Mouse (Mus musculus) layer of hippocampus, postnatal 14 days (tissue): Measurements from ENCODE around the gene Efcab9. TPM values are rescaled to one million over a fixed set of nuclear protein-coding genes. Genes with fewer than 3 reads are reported as not detected.
A peak's percentile ranks its signal among the peaks of the same experiment; 100 is the strongest.
"Not testable (repeated sequence)": the region's sequence is repeated elsewhere in the genome, so short reads cannot be mapped to it uniquely, and the experiment has no call there.

Experiments
- DNase-seq, 2 experiments: peaks; one replicate each; pipeline ENCODE4 v3.0.0; 2021 to 2022; ENCODE audit warnings: low spot score in 2 of 2, mixed read lengths in 1 of 2
- total RNA-seq, 2 experiments: library from RNA; stranded (reverse); gene quantifications; 2 replicates each; pipeline ENCODE4 v1.2.3; 2021

The Efcab9 gene
- total RNA-seq, 2 experiments from 2014 or later, result 1.5 to 2.3 TPM

DNA sequence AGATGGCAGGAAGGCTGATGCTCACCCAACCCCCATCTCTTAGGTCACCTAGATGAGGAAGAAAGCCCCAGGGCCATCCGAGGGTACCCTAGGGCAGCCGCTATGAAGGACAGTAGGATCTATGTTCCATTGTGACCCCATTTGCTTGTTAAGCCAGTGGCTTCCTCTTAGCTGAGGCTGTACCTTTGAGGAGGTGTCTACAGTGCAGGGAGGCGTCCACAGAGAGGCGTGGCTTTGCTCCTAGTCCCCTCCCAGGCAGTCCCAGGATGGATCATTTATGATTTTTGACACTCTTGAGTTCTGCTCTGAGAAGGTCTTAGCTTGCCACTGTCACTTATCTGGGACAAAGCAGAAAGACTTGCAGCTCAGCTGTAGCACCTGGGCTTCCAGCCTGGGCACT is 7.0 kb upstream of the Efcab9 start:
- no peak for DNase-seq

DNA sequence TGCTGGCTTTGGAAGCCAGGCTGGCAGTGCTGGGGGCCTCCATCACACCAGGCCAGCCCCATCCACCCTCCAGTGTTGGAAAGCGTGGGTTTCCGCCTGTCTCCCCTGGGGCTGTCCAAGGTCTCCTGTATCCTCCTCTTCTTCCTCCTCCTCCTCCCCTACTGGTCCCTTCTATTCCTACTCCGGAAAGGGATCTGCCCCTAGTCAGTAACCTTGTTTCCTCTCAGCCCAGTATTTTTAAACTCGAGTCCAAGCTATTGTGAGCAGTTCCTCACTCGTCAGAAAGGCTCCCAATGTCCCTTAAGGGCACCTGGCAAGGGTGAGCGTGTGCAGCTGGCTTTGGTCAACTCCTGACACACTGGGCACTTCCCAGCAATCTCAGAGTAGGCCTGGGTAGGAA is 6.6 kb upstream of the Efcab9 start:
- DNase-seq, result no peak

DNA sequence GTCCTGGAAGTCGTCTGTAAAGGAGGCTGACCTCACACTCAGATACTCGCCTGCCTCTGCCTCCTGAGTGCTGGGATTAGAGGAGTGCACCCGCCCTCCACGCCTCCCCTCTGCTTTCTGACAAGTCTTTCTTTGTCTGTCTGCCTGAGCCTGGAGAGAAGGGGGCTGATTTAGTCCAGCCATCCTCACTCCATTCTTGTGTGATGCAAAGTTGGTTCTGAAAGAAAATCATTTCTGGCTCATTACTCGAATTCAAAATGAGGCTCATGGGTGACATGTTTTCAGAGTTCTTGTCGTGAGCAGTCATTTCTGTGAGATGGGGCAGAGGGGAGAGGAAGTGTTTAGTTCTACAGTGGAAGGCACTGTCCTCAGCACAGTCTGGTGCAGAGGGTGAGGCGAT is 5.1 kb upstream of the Efcab9 start:
- DNase-seq, result no peak

DNA sequence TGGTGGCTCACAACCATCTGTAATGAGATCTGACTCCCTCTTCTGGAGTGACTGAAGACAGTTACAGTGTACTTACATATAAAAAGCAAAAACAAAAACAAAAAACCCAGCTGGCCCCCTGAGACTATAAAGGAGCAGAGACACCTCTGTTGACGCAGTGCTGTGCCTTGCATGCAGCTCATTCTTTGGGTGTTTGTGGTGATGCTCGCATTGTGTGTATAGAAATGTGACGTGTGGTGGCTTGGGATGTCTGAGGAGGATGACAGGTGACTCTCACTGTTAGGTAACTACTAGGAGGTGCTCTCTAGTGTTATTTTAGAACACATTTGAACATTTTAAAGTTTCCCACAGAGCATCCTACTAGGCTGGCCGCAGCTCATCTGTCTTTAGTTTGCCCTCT is 3.8 kb upstream of the Efcab9 start:
- no peak for DNase-seq

DNA sequence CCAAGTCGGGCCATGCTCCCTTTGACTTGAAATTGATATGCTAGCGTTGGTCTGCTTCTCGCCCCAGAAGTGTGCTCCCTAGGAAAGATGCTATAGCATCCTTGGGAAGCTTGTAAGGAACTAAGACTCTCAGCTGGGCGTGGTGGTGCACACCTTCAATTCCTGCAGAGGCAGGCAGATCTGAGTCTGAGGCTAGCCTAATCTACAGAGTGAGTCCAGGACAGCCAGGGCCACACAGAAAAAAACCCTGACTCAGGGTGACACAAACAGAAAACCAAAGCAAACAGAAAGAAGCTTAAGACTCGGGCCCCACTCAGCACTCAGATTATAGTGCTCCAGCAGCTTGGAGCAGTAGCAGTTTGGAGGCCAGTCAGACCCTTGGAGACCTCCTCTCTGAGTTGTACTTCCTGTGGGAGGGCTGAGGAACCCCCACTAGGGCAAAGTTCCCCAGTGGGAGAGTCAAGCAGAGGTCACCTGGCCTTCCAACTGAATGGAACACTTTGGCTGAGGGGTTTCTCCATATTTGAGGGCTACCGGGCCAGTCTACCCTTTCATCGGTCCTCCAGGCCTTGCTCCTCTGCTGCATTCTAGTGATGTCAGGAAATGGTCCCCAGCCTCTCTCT is 2.7 kb upstream of the Efcab9 start:
- no peak for DNase-seq

DNA sequence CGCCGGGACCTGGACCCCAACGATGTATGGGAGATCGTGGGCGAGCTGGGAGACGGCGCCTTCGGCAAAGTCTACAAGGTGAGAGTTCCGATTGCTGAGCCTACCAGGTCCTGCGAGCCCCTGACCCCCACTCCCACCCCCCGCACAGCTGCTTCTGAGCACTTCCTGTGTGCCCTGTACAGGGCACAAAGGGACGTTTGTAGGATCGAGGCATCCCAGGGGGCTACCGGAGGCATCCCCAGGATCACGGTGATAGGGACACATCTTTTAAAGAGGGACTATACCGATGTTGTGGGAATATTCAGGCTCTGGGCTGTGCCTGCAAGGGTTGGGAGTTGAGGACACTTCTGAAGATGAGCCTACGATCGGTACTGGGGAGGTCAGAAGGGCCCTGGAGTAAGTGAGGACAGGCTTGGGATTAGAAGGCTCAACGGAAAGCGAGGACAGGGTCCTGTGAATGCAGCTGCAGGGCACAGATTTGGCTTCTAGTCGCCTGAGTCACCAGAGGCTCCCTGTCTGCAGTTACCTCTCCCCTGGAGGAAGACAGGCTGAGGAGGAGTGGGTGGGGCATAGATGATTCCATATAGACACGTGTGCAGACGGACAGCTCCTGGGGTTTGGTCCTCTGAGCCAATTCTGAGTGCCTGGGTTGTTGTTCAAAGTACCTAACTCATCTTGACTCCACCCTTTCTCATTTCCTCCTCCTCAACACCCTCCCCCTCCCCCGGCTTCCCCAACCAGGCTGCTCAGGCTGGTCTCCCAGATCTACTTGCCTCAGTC is 1.8 kb upstream of the Efcab9 start:
- no peak for DNase-seq

DNA sequence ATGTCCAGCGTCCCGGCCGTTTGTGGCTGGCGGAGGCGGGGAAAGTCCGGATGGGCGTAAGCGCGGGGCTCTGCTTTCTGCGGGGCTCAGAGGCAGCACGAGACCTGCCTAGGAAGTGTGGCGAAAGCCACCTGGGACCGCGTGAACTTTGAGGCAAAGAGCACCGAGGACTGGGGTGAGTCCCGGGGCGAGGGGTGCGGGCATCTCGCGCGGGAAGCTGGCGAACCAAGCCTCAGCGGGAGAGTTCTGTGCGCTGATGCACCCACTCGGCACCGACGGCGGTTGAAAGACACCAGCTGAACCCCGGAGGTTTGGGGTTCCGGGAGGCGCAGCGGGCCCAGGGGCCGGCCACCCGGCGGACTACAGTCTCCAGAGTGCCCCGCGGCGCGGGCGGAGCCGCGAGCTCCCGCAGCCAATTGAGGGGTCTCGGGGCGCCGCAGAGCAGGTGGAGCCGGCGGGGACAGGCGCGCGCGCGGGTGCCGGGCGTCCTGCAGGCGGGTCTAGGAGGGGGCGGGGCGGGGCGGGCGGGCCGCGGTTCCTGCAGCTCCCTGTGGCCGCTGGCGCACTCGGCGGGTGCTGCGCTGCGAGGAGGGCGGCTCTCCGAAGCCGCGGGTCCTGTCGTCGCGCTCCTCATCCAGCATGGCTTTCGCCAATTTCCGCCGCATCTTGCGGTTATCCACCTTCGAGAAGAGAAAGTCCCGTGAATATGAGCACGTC is 1.0 kb upstream of the Efcab9 start, which contains the start of gene Stk10:
TSS of gene Stk10 (plus strand) at position 541 of the 717 bp plus-strand sequence.
- DNase-seq, result peak; percentile 85 to 93

DNA sequence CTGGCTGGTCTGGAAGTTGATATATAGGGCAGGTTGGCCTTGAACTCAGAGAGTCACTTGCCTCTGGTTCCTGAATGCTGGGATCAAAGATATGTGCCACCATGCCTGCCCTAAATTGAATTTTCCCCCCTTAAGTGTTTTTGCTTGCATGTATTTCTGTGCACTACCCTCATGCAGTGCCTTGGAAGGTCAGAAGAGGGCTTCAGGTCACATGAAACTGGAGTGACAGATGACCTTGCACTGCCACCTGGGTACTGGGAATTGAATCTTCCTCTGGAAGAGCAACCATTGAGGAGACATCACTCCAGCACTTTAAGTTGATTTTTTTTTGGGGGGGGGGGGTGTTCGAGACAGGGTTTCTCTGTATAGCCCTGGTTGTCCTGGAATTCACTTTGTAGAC is 1.7 kb downstream of the Efcab9 start:
- DNase-seq, result no peak

DNA sequence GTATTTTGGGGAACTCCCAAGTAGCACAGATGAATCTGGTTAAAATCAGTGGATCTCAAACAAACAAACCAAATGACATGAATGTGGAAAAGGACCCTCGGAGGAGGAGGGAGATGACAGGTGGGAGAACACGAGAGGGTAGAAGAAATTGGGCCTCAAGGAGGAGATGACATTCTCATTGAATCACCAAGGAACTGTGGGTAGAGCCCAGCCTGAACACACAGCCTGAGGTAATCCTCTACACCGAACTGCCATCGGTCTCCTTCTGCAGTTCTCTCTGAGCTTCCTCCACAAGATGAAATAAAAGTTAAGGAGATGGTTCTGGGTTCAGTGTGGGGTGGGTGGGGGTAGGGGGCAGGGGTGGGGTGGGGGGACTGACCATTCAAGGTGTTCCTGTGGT is 4.9 kb downstream of the Efcab9 start:
- no peak for DNase-seq

DNA sequence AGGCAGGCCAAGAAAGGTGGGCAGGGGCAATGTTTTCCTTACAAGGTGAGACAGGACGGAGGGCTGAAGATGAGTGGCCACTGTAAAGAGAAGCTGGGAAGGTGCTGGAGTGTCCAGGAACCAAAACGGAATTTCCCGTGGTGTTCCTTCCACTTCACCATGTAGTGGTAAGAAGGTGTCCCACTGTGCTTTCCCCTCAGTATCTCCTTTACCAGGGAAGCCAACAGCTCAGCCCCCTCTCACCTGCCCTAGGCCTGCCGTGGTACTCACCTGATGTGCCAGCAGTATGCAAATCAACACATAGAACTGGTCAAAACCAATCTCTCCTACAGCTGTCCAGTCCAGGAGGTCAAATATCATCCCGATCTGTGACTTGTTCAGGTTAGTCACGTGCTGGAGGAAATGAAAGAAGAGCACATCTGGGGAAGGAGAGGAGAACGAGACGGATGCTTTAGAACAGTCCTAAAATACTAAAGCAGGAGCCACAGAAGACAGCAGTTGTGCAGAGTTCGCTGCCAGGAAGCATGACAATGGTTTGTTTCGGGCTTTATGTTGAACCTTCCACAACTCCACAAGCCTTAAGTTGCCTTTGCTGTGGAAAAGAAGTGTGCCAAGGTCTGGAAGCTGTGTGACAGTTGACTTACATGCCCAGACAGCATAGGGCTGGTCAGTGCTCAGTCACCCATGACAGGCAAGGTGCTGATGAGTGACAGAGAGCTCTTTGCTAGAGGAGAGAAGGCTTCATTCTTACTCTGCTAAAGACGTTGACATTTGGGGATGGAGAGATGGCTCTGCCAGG is 7.6 kb downstream of the Efcab9 start:
- DNase-seq, result no peak

DNA sequence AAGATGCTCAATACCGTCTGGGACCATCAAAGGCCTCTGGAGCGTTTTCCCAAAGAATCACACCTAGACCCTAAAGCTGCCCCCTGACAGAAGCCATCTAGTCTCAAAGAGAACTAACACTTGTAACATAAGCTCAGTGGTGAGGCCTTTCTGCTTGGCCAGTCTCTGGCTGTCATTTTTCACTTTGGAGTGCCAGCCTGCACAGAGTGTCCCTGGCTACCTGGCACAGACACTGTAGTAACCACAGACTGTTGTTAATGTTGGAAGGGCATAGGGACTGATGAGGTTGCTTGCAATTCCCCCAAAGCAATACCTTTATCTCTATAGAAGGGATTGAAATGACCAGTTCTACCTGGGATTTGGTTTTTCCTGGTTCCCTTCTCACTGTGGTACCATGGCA is 10.6 kb downstream of the Efcab9 start:
- DNase-seq, result no peak

DNA sequence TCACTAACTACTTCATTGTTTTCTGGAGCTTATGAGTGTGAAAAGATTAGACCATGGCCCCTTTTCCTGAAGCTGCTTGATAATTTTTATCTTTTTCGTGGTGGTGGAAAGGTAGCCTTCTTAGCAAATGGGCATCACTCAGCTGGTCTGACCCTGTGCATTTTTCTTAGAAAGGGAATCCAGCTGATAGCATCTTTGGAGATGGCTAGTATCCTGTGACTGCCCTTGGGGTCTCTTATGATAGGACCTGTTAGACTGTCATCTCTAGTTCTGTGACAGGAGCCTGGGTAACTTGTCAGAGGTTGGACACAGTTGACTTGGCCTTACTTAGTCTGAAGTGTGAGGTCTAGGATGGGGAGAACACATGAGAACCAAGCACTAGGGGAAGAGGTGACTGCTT is 12.5 kb downstream of the Efcab9 start:
- no peak for DNase-seq

DNA sequence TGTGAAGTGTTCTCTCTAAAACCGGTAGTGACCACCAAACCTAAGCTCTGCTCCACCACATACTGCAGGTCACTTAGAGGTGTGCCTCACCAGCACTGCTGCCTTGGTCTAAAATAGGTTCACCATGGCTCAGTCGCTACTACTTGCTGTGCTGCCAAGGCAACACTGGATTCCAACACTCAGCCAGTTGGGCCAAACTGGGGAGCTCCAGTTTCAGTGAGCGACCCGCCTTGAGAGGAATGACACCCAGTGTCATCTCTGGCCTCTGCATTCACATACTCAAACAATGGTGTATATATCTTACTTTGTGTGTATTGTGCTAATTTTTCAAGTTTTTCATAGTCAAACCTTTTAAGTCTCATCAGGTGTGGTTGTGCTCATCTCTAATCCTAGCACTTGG is 13.1 kb downstream of the Efcab9 start:
- DNase-seq, result no peak

DNA sequence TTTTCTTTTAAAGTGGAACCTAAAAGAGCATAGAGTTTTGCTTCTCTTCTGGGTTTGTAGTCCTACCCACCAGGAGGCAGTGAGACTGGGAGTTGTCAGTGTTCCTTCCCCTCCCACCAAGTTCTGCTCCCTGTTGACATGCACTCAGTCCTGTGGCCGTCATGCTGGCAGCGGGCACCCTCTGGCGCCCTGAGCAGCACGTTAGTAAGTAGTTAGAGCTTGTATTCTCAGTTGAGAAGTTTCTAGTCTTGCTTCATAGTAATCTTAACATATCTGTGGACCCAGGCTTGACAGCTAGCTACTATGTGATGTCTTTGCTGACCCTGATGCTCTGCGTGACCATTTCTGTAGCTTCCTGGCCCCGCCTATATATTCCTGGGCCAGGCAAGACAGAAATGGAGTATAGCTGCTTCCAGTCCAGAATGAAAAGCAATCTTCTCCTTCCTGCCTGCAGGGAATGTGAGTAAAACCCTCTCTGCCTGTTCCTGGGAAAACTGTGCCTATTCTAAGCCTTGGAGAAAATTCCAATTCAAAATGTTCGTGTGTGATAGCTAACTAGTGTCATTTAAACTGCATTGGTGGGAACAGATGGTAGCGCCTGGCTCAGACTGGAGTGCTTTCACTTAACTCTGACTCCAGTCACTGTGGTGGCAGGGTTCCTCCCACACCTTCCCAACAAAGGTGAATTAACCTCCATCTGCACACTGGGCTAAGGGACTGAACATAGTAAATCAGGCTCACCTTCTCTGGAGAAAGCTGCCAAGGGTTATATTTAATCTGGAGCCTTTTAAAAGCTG is 14.8 kb downstream of the Efcab9 start:
- DNase-seq, result peak in 1 of 2 experiments; percentile 73

DNA sequence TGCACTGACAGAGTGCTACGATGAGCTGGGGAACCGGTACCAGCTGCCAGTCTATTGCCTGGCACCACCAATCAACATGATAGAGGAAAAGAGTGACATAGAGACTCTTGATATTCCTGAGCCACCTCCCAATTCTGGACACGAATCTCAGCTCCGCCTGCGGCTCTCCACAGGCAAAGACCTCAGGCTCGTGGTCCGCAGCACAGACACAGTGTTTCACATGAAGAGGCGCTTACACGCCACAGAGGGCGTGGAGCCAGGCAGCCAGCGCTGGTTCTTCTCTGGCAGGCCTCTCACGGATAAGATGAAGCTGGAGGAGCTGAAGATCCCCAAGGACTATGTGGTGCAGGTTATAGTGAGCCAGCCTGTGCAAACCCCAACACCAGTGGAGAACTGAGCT is 15.8 kb downstream of the Efcab9 start:
- DNase-seq, result no peak

DNA sequence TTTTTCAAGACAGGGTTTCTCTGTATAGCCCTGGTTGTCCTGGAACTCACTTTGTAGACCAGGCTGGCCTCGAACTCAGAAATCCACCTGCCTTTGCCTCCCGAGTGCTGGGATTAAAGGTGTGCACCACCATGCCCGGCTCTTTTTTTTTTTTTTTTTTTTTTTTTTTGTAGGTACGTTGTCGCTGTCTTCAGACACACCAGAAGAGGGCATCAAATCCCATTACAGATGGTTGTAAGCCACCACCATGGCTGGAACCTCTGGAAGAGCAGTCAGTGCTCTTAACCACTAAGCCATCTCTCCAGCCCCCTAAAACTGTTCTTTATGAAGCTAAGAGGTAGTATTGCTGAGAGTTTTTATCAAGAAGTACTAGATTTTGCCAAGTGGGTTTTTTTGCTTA is 17.0 kb downstream of the Efcab9 start:
- not testable (repeated sequence) for DNase-seq

DNA sequence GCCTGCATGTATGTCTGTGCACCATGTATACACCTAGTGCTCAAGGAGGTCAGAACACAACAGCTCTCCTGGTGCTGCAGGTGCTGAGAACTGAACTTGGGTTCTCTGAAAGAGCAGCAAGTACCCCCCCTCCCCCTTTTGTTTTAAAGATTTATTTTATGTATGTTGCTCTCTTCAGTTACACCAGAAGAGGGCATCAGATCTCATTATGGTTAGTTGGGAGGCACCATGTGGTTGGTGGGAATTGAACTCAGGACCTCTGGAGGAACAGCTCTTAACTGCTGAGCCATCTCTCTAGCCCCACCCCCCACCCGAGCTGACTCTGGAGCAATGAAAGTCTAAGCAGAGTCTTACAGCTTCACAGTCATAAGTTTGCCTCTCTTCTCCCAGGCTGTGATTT is 21.0 kb downstream of the Efcab9 start:
- no peak for DNase-seq

DNA sequence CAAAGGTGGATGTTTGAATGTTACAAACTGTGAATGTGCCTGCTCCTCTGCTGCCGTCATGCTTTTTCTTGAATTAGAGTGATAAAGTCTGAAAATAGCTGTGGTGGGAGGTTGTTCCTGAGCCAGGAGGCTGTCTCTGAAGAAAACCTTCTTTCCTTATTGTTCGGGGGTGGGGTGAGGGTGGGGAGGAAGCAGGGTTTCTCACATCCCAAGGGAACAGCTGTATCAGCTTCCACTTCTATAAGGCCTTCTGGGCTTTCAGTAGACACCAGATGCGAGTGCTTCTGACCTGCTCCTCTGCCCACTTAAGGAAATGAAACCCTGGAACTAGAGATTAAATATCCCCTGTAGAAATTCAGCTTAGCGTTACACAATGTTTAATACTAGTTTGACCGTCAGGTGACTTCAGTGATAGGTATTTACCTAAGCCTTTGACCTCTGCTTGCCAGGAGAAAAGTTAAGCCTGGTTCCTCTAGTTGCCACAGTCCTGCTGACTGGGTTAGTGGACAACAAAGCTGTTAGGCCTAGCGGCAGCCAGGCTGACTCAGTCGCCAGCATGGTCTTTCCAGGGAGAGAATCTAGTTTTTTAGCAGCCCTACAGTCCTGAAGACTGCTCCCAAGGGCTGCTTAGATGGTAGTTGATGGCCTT is 26.7 kb downstream of the Efcab9 start:
- no peak for DNase-seq

DNA sequence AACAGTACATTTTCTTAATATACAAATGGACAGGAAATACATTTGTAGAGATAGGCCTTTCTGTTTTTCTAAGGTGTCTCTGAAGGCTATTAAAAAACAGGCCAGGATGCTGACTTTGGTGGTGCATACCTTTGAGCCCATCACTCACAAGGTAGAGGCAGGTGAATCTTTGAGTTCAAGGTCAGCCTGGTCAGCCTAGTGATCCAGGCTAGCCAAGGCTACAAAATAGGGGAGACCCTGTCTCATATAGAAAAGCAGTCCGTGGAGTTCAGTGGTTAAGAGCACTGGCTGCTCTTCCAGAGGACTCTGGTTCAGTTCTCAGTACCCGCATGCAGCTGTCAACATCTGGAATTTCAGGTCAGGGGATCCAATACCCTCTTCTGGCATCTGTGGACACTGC is 28.2 kb downstream of the Efcab9 start:
- DNase-seq, result no peak

DNA sequence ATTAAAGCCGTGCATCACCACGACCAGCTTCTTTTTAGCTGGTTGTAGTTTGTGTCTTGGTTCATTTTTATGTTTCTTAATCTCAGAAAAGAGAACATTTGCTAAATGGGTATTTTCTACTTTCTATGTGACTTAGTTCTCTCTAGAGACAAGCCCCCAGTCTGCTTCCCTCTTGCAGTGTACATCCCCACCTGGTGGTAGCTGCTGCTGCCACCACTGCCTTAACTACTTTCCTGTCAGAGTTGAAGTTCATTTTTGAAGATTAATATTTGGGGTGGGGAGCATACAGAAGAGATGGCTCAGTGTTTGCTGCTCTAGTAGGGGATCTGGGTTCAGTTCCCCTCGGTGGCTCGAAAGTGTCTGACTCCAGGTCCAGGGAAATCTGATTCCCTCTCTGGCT is 31.9 kb downstream of the Efcab9 start:
- no peak for DNase-seq
